Mouse (Mus musculus) embryonic facial prominence, embryonic 14.5 days (tissue): Measurements from ENCODE around the gene Man1a2. TPM values are rescaled to one million over a fixed set of nuclear protein-coding genes. Genes with fewer than 3 reads are reported as not detected.

Experiments used
- ATAC-seq: fragments of 200-750 bp; cut with Nextera tagmentation; 2 replicates; pipeline ENCODE4 v1.8.0; 2017; ENCODE audit warnings: low read depth, moderate number of reproducible peaks, moderate TSS enrichment
- DNase-seq: peaks from one replicate; pipeline ENCODE4 v3.0.0-alpha.2; 2015; ENCODE audit warnings: low spot score
- H3K27ac ChIP-seq: fragments of 300-500 bp; sonication (generic); replicated peaks from 2 replicates; pipeline ENCODE4 v1.5.1; 2014; ENCODE audit warnings: low read depth, mild to moderate bottlenecking, low read length, moderate library complexity
- H3K27me3 ChIP-seq: fragments of 300-500 bp; sonication (generic); replicated peaks from 2 replicates; pipeline ENCODE4 v1.6.1; 2014; ENCODE audit warnings: low read length; ENCODE audit not compliant: control insufficient read depth, insufficient read depth
- H3K36me3 ChIP-seq: fragments of 300-500 bp; sonication (generic); 2 replicates; pipeline ENCODE4 v1.6.1; 2014; ENCODE audit warnings: low read length, mixed read lengths; ENCODE audit not compliant: control insufficient read depth, insufficient read depth
- H3K4me1 ChIP-seq: fragments of 300-500 bp; sonication (generic); 2 replicates; pipeline ENCODE4 v1.6.1; 2014; ENCODE audit warnings: antibody characterized with exemption, low read length; ENCODE audit not compliant: control insufficient read depth, insufficient read depth
- H3K4me2 ChIP-seq: fragments of 300-500 bp; sonication (generic); 2 replicates; pipeline ENCODE4 v1.6.1; 2014; ENCODE audit warnings: low read depth, mild to moderate bottlenecking, low read length, moderate library complexity, mixed read lengths
- H3K4me3 ChIP-seq: fragments of 300-500 bp; sonication (generic); 2 replicates; pipeline ENCODE4 v1.5.1; 2014; ENCODE audit warnings: low read depth, mild to moderate bottlenecking, low read length
- H3K9ac ChIP-seq: fragments of 300-500 bp; sonication (generic); 2 replicates; pipeline ENCODE4 v1.6.1; 2014; ENCODE audit warnings: low read depth, mild to moderate bottlenecking, low read length, moderate library complexity, mixed read lengths
- H3K9me3 ChIP-seq: fragments of 300-500 bp; sonication (generic); 2 replicates; pipeline ENCODE4 v1.6.1; 2016; ENCODE audit warnings: low read length; ENCODE audit not compliant: control insufficient read depth
- WGBS: fragments of 180-500 bp; shearing (Covaris S2); extraction: QIAGEN DNeasy Blood & Tissue Kit; methylation state at CpG from one replicate; pipeline ENCODE4 v1.1.7; 2014; 5-methylcytosine and 5-hydroxymethylcytosine counted together
- polyA plus RNA-seq: library from polyadenylated mRNA; unstranded; fragments of >200 nt; fragmentation: Nextera tagmentation; extraction: Ambion mirVana; gene quantifications from 2 replicates; pipeline ENCODE4 v1.2.1, GENCODE M21; 2014

Gene Man1a2
- polyA plus RNA-seq, 1 experiment from 2014 or later, result 89.7 TPM

- Histone ChIP-seq H3K27me3 (no peaks in the 10 kb centered on the region), H3K27ac (no peak overlapping the region), H3K4me3 (no peak overlapping the region), H3K36me3 (peaks cover 11% of the 10 kb centered on the region; the same call in 1 of the 2 replicates), H3K4me2 (no peak overlapping the region), H3K9ac (no peak overlapping the region), H3K4me1 (no peaks in the 10 kb centered on the region), H3K9me3 (peaks cover 6% of the 10 kb centered on the region)
- DNase-seq (no peak), ATAC-seq (no peak)
- WGBS, result 89% methylated on average over 2 of the region's 2 CpGs
Observed at GRCm38 (mm10) chr3:100604539-100604938, 80.8 kb downstream of the Man1a2 start.

GRCm38 (mm10) chr3:100599265-100599820 lies 86.0 kb downstream of the Man1a2 start:
- Histone ChIP-seq H3K27ac (no peak overlapping the region; the same call in 1 of the 2 replicates), H3K9ac (no peak overlapping the region), H3K4me2 (no peak overlapping the region), H3K27me3 (no peaks in the 10 kb centered on the region), H3K4me1 (no peaks in the 10 kb centered on the region), H3K9me3 (peaks cover 6% of the 10 kb centered on the region), H3K4me3 (no peak overlapping the region), H3K36me3 (0 out of 2 replicates have a peak, but pooled peaks cover 4% of the 10 kb centered on the region)
- DNase-seq (peak; percentile 58), ATAC-seq (no peak)
- WGBS, result 69% methylated on average over 2 of the region's 2 CpGs

- H3K27me3 ChIP-seq, result no peaks in the 10 kb centered on the region
- WGBS, result 97% methylated on average over 4 of the region's 4 CpGs
- no peak for ATAC-seq
Observed at GRCm38 (mm10) chr3:100591053-100591452, 94.2 kb downstream of the Man1a2 start.

GRCm38 (mm10) chr3:100582721-100583355 lies 102.5 kb downstream of the Man1a2 start:
- ATAC-seq, result no peak
- no peak overlapping the region for H3K4me2 ChIP-seq
- 87% methylated on average over 1 of the region's 1 CpGs for WGBS

More at GRCm38 (mm10) chr3:100591053-100591452, 94.2 kb downstream of the Man1a2 start:
- Histone ChIP-seq H3K4me2 (no peak overlapping the region), H3K9ac (no peak overlapping the region), H3K9me3 (no peaks in the 10 kb centered on the region), H3K4me3 (no peak overlapping the region), H3K36me3 (peaks cover 8% of the 10 kb centered on the region; the same call in 1 of the 2 replicates), H3K27ac (no peak overlapping the region), H3K4me1 (no peaks in the 10 kb centered on the region)
- DNase-seq, result no peak

GRCm38 (mm10) chr3:100572571-100573183 lies 112.6 kb downstream of the Man1a2 start:
- Histone ChIP-seq H3K4me3 (no peak overlapping the region), H3K36me3 (no peaks in the 10 kb centered on the region; the same call in 1 of the 2 replicates), H3K27ac (no peak overlapping the region), H3K9me3 (no peaks in the 10 kb centered on the region), H3K27me3 (no peaks in the 10 kb centered on the region), H3K4me1 (no peaks in the 10 kb centered on the region), H3K9ac (no peak overlapping the region), H3K4me2 (no peak overlapping the region)
- ATAC-seq, result no peak
- WGBS, result 88% methylated on average over 3 of the region's 3 CpGs
- DNase-seq, result no peak

More at GRCm38 (mm10) chr3:100582721-100583355, 102.5 kb downstream of the Man1a2 start:
- Histone ChIP-seq H3K36me3 (peaks cover 14% of the 10 kb centered on the region; the same call in 1 of the 2 replicates), H3K27ac (no peak overlapping the region), H3K4me3 (no peak overlapping the region), H3K9me3 (no peaks in the 10 kb centered on the region), H3K9ac (no peak overlapping the region), H3K27me3 (no peaks in the 10 kb centered on the region), H3K4me1 (no peaks in the 10 kb centered on the region)
- DNase-seq, result no peak

GRCm38 (mm10) chr3:100568443-100569390 lies 116.6 kb downstream of the Man1a2 start:
- DNase-seq (peak; percentile 15), ATAC-seq (no peak)
- Histone ChIP-seq H3K9ac (no peak overlapping the region), H3K4me3 (no peak overlapping the region), H3K4me2 (no peak overlapping the region), H3K9me3 (no peaks in the 10 kb centered on the region), H3K36me3 (peaks cover 21% of the 10 kb centered on the region), H3K27ac (no peak overlapping the region), H3K27me3 (no peaks in the 10 kb centered on the region), H3K4me1 (no peaks in the 10 kb centered on the region)
- WGBS, result 81% methylated on average over 13 of the region's 13 CpGs

GRCm38 (mm10) chr3:100563565-100563964 lies 121.7 kb downstream of the Man1a2 start:
- Histone ChIP-seq H3K4me3 (no peak overlapping the region), H3K27ac (no peak overlapping the region), H3K4me1 (no peaks in the 10 kb centered on the region), H3K27me3 (no peaks in the 10 kb centered on the region), H3K4me2 (no peak overlapping the region), H3K9ac (no peak overlapping the region), H3K9me3 (no peaks in the 10 kb centered on the region), H3K36me3 (peaks cover 21% of the 10 kb centered on the region)
- 80% methylated on average over 2 of the region's 2 CpGs for WGBS
- DNase-seq (no peak), ATAC-seq (no peak)

GRCm38 (mm10) chr3:100562455-100562854 lies 122.8 kb downstream of the Man1a2 start:
- Histone ChIP-seq H3K9me3 (no peaks in the 10 kb centered on the region), H3K36me3 (peaks cover 19% of the 10 kb centered on the region), H3K27ac (no peak overlapping the region), H3K4me2 (no peak overlapping the region), H3K9ac (no peak overlapping the region), H3K4me3 (no peak overlapping the region), H3K4me1 (no peaks in the 10 kb centered on the region), H3K27me3 (no peaks in the 10 kb centered on the region)
- 94% methylated on average over 7 of the region's 7 CpGs for WGBS
- DNase-seq (no peak), ATAC-seq (no peak)
